ENCODE assay signal across 22 mouse cellular contexts in genomic region chr5:126350936-126351335, GRCm38 (mm10).
DNase-seq lines count a peak whose midpoint lies in the region; ATAC-seq and TF ChIP-seq lines count a peak whose summit lies in the region.
"Had no signal": no experiment of that assay in that cellular context is flagged by ENCODE, and none has a peak within 500 bp of the region (broad histone marks: within the 10 kb centered on the region; RNA-seq: fewer than 3 reads in every experiment).

No protein-coding gene starts in this region.

- H3K9ac ChIP-seq in liver, postnatal 0 days (replicated peaks) = no peak overlapping the region
- H3K9ac ChIP-seq: embryonic facial prominence, embryonic 12.5 days; forebrain, embryonic 12.5 days; heart, embryonic 15.5 days; hindbrain, embryonic 13.5 days had no signal

- no peak overlapping the region for H3K4me2 ChIP-seq in liver, postnatal 0 days (ENCODE audit: low read depth, low read length)
- H3K4me2 ChIP-seq: embryonic facial prominence, embryonic 12.5 days; forebrain, embryonic 12.5 days; heart, embryonic 11.5 days; heart, embryonic 15.5 days; hindbrain, embryonic 13.5 days had no signal

- ATAC-seq in liver, postnatal 0 days = no peak
- ATAC-seq: CD4-positive, CD25-positive, alpha-beta regulatory T cell, adult 4 months; forebrain, embryonic 16.5 days; hindbrain, postnatal 0 days had no signal

- H3K9me3 ChIP-seq in liver, postnatal 0 days (ENCODE audit: low read length) = 0 out of 2 replicates have a peak, but pooled peaks cover 7% of the 10 kb centered on the region
- H3K9me3 ChIP-seq in E14TG2a.4 (ENCODE audit: low read length) = no peaks in the 10 kb centered on the region
- H3K9me3 ChIP-seq: embryonic facial prominence, embryonic 12.5 days; forebrain, embryonic 12.5 days; heart, embryonic 15.5 days; hindbrain, embryonic 13.5 days had no signal

- no peak for DNase-seq in liver, postnatal 0 days
- DNase-seq in liver (no peak), 3T3-L1 (ENCODE audit: low read depth, low spot score) (peak; percentile 2), ZHBTc4 (ENCODE audit: low read depth, low spot score) (peak; percentile 51)
- no peak for DNase-seq in retina, embryonic 14.5 days (ENCODE audit: low spot score)
- DNase-seq: adrenal gland, postnatal 14 days; B cell, adult 2 months; cerebellum, adult 11-12 months; cerebellum, adult 9-10 months; cerebellum, postnatal 25 days; gastrocnemius, postnatal 14 days; heart, adult 2 months; heart, postnatal 14 days had no signal

- H3K27ac ChIP-seq in liver, postnatal 0 days (ENCODE audit: low read depth) = no peak overlapping the region
- H3K27ac ChIP-seq: embryonic facial prominence, embryonic 12.5 days; forebrain, embryonic 12.5 days; heart, adult 2 months; heart, embryonic 15.5 days; hindbrain, embryonic 13.5 days; hindbrain, postnatal 0 days had no signal

- no peak overlapping the region for H3K4me3 ChIP-seq in liver, postnatal 0 days (ENCODE audit: low read depth, low read length)
- no peak overlapping the region for H3K4me3 ChIP-seq in E14TG2a.4 (replicated peaks; ENCODE audit: low read length)
- H3K4me3 ChIP-seq: embryonic facial prominence, embryonic 12.5 days; forebrain, embryonic 12.5 days; heart, adult 2 months; heart, embryonic 15.5 days; hindbrain, embryonic 13.5 days had no signal

- no peak for TF ChIP-seq EP300 in liver, postnatal 0 days (IDR thresholded peaks at IDR 0.05; ENCODE audit: low read depth)

- WGBS in liver, postnatal 0 days (ENCODE audit: insufficient replicate concordance) = 83% methylated on average over 2 of the region's 2 CpGs

- peak; percentile 24; the same call in 1 of the 2 replicates for TF ChIP-seq CTCF in liver, postnatal 0 days (IDR thresholded peaks at IDR 0.05; ENCODE audit: low read depth)
- TF ChIP-seq CTCF in E14TG2a.4 (conservative IDR thresholded peaks at IDR 0.05; ENCODE audit: low read length) = peak; percentile 74

- H3K36me3 ChIP-seq in liver, postnatal 0 days (replicated peaks; ENCODE audit: insufficient read depth, low read length) = no peaks in the 10 kb centered on the region
- H3K36me3 ChIP-seq in E14TG2a.4 (ENCODE audit: insufficient read depth, low read length) = no peaks in the 10 kb centered on the region
- H3K36me3 ChIP-seq: embryonic facial prominence, embryonic 12.5 days; forebrain, embryonic 12.5 days; heart, embryonic 15.5 days; hindbrain, embryonic 13.5 days had no signal

- H3K4me1 ChIP-seq in liver, postnatal 0 days (ENCODE audit: insufficient read depth) = no peaks in the 10 kb centered on the region
- H3K4me1 ChIP-seq in E14TG2a.4 (replicated peaks; ENCODE audit: low read depth, low read length) = no peaks in the 10 kb centered on the region
- H3K4me1 ChIP-seq: embryonic facial prominence, embryonic 12.5 days; forebrain, embryonic 12.5 days; heart, embryonic 15.5 days; hindbrain, embryonic 13.5 days had no signal

- no peaks in the 10 kb centered on the region for H3K27me3 ChIP-seq in liver, postnatal 0 days (ENCODE audit: insufficient read depth, low read length)
- no peaks in the 10 kb centered on the region for H3K27me3 ChIP-seq in E14TG2a.4 (ENCODE audit: insufficient read depth, low read length)
- H3K27me3 ChIP-seq: embryonic facial prominence, embryonic 12.5 days; forebrain, embryonic 12.5 days; heart, embryonic 15.5 days; hindbrain, embryonic 13.5 days had no signal

Comparison
In these comparisons a context has a peak if more than half of its experiments do, and no peak if none do; other contexts are left out.
1. DNase-seq: peak in 3T3-L1 (single experiment) and ZHBTc4 (single experiment); none in liver, postnatal 0 days (single experiment), liver (single experiment) and retina, embryonic 14.5 days (single experiment).